Mouse (Mus musculus): ENCODE measurements at regions not wholly inside any gene's neighbourhood (a gene's known extent, or its start where the extent isn't known, plus 50 kb on each side); places are given as distances from the start of the nearest gene placed in this dataset.

GRCm38 (mm10) chr15:56817204-56818157, 659.9 kb downstream of the Slc22a22 start:
- TF ChIP-seq CTCF (IDR thresholded peaks at IDR 0.05; ENCODE audit: insufficient read depth, low read length) (no peak), POLR2A (IDR thresholded peaks at IDR 0.05; ENCODE audit: borderline replicate concordance, extremely low read depth, low read depth, low read length) (no peak)

Data from lung, adult 2 months (tissue).